Mouse (Mus musculus): ENCODE data around the gene Hjurp. TPM values are rescaled to one million over a fixed set of nuclear protein-coding genes. Genes with fewer than 3 reads are reported as not detected.

Gene Hjurp
- total and polyA plus RNA-seq, 3 experiments: 67.6 to 80.8 (median 69.8) TPM

DNA sequence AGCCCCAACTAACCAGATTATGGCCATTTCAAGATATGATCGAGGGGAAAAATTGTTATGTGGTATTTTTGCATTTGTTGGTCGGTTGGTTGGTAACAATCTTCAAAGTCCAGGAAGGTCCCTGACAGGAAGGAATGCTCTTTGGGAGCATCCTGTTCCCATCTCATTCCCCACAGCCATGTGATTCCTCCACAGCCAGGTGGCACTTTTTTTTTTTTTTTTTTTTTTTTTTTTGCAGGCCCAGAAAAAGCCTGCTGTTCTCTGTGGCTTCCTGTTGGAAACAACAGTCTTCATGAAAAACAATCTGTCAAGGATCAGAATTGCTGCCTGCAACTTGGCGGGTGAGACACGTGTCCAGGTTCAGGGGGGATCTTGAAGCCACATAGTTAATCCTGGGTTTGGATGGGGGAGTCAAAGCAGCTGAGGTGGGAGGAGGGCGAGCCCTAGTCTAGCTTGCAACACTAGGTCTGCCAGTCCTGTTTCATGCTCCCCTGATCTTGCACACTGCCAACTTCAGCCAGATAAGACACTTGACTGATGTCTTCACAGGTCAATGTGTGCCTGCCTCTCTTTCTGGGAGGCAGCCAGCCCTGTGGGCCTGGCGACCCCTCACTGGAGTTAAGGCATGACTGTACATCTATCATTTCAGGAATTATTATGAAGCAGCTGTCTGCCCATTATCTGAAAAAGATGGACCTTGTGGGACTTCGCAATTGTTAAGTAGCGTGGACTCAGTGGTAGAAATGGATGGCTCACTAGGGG is 18.4 kb downstream of the Hjurp start:
- DNase-seq (ENCODE audit: extremely low read depth): no peak
- H3K27me3 ChIP-seq (replicated peaks): peaks cover 6% of the 10 kb centered on the region
- H3K79me2 ChIP-seq (replicated peaks; ENCODE audit: control insufficient read depth, extremely low read depth, insufficient read depth, poor library complexity, severe bottlenecking): no peaks in the 10 kb centered on the region
- dilution Hi-C loops (cut with MboI; ENCODE audit: extremely low pct_ligation_motif_present, extremely low pct_unique_long_range_greater_than_20kb, low sequenced_read_pairs) (no loop called here), in situ Hi-C loops (cut with MboI; ENCODE audit: low pct_ligation_motif_present, low pct_unique_long_range_greater_than_20kb, low sequenced_read_pairs) (no loop called here)
- no peak overlapping the region for H3K9ac ChIP-seq (ENCODE audit: insufficient read depth, low read depth)
- H3K4me2 ChIP-seq (ENCODE audit: insufficient read depth, low read depth, poor library complexity, severe bottlenecking): no peak overlapping the region
- peaks cover 15 to 43% of the 10 kb centered on the region in 2 experiments for H3K36me3 ChIP-seq (replicated peaks in 1 of 2; ENCODE audit: control insufficient read depth in 1 of 2, insufficient read depth in 1 of 2, low read length in 1 of 2)
- H3K4me3 ChIP-seq (replicated peaks in 1 of 3; ENCODE audit: low read depth in 2 of 3, low read length in 2 of 3, poor library complexity in 1 of 3): no peak overlapping the region
- H3K9me3 ChIP-seq (replicated peaks; ENCODE audit: low read length): peaks cover 42% of the 10 kb centered on the region
- H3K4me1 ChIP-seq (ENCODE audit: control insufficient read depth in 1 of 2, insufficient read depth in 2 of 2): peaks cover 2 to 29% of the 10 kb centered on the region in 2 experiments; a peak in 3 of 4 replicates
- no peak overlapping the region for H3K27ac ChIP-seq (ENCODE audit: insufficient read depth, low read depth)
- TF ChIP-seq ZNF384 (IDR thresholded peaks at IDR 0.05; ENCODE audit: low read depth, low read length): peak; percentile 87
- no peak for TF ChIP-seq TBP (conservative IDR thresholded peaks at IDR 0.05; ENCODE audit: low read depth, low read length)
- no peak for TF ChIP-seq MYC (IDR thresholded peaks at IDR 0.05; ENCODE audit: low read depth, low read length)
- no peak for TF ChIP-seq MEF2A (IDR thresholded peaks at IDR 0.05; ENCODE audit: borderline replicate concordance, low read depth, low read length)
- TF ChIP-seq ELF1 (IDR thresholded peaks at IDR 0.05; ENCODE audit: low read depth, low read length): no peak

DNA sequence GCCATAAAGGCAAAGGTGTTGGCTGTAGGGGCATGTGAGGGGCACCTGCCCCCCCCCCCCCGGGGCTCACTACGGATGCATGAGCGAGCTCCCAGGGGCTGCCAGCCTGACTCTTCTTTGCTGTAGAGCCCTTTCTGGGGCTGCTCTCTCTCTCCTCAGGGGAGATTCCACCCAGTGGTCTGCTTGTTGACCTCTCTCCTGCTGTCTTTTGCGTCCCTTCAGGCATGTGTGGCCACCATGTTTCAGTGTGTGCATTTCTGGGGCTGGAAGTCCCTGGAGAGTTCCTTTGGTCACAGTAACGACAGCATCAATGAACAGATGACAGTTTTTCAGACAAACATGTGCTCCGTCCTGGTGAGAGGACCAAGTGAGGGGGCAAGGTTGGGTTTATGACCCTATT is 19.1 kb downstream of the Hjurp start:
- peaks cover 8 to 36% of the 10 kb centered on the region in 2 experiments for H3K36me3 ChIP-seq (replicated peaks in 1 of 2; ENCODE audit: control insufficient read depth in 1 of 2, insufficient read depth in 1 of 2, low read length in 1 of 2)
- H3K9me3 ChIP-seq (replicated peaks; ENCODE audit: low read length): peaks cover 43% of the 10 kb centered on the region
- peaks cover 2 to 29% of the 10 kb centered on the region in 2 experiments; a peak in 3 of 4 replicates for H3K4me1 ChIP-seq (ENCODE audit: control insufficient read depth in 1 of 2, insufficient read depth in 2 of 2)
- in situ Hi-C loops (cut with MboI; ENCODE audit: low pct_ligation_motif_present, low pct_unique_long_range_greater_than_20kb, low sequenced_read_pairs) (no loop called here), dilution Hi-C loops (cut with MboI; ENCODE audit: extremely low pct_ligation_motif_present, extremely low pct_unique_long_range_greater_than_20kb, low sequenced_read_pairs) (no loop called here)
- no peak for DNase-seq (ENCODE audit: extremely low read depth)
- H3K79me2 ChIP-seq (replicated peaks; ENCODE audit: control insufficient read depth, extremely low read depth, insufficient read depth, poor library complexity, severe bottlenecking): no peaks in the 10 kb centered on the region
- H3K27me3 ChIP-seq (replicated peaks): peaks cover 6% of the 10 kb centered on the region
- H3K4me2 ChIP-seq (ENCODE audit: insufficient read depth, low read depth, poor library complexity, severe bottlenecking): no peak overlapping the region
- no peak overlapping the region for H3K9ac ChIP-seq (ENCODE audit: insufficient read depth, low read depth)
- H3K4me3 ChIP-seq (replicated peaks in 1 of 3; ENCODE audit: low read depth in 2 of 3, low read length in 2 of 3, poor library complexity in 1 of 3): no peak overlapping the region
- H3K27ac ChIP-seq (ENCODE audit: insufficient read depth, low read depth): no peak overlapping the region
- TF ChIP-seq MAX (IDR thresholded peaks at IDR 0.05; ENCODE audit: low read length) (no peak), USF1 (IDR thresholded peaks at IDR 0.05; ENCODE audit: low read depth, low read length) (no peak), KAT2A (IDR thresholded peaks at IDR 0.05; ENCODE audit: insufficient replicate concordance, low read length) (no peak)

GRCm38 (mm10) chr1:88257681-88258080 is 19.8 kb downstream of the Hjurp start:
- Histone ChIP-seq H3K4me2 (ENCODE audit: insufficient read depth, low read depth, poor library complexity, severe bottlenecking) (no peak overlapping the region), H3K27me3 (replicated peaks) (peaks cover 6% of the 10 kb centered on the region), H3K27ac (ENCODE audit: insufficient read depth, low read depth) (no peak overlapping the region), H3K9me3 (replicated peaks; ENCODE audit: low read length) (peaks cover 50% of the 10 kb centered on the region), H3K4me1 (ENCODE audit: control insufficient read depth in 1 of 2, insufficient read depth in 2 of 2) (peaks cover 2 to 29% of the 10 kb centered on the region in 2 experiments; a peak in 3 of 4 replicates), H3K79me2 (replicated peaks; ENCODE audit: control insufficient read depth, extremely low read depth, insufficient read depth, poor library complexity, severe bottlenecking) (no peaks in the 10 kb centered on the region), H3K4me3 (replicated peaks in 1 of 3; ENCODE audit: low read depth in 2 of 3, low read length in 2 of 3, poor library complexity in 1 of 3) (no peak overlapping the region), H3K9ac (ENCODE audit: insufficient read depth, low read depth) (no peak overlapping the region), H3K36me3 (replicated peaks in 1 of 2; ENCODE audit: control insufficient read depth in 1 of 2, insufficient read depth in 1 of 2, low read length in 1 of 2) (peaks cover 3 to 29% of the 10 kb centered on the region in 2 experiments)
- no peak for DNase-seq (ENCODE audit: extremely low read depth)
- dilution Hi-C loops (cut with MboI; ENCODE audit: extremely low pct_ligation_motif_present, extremely low pct_unique_long_range_greater_than_20kb, low sequenced_read_pairs): no loop called here
- in situ Hi-C loops (cut with MboI; ENCODE audit: low pct_ligation_motif_present, low pct_unique_long_range_greater_than_20kb, low sequenced_read_pairs): no loop called here
- TF ChIP-seq GABPA (IDR thresholded peaks at IDR 0.05; ENCODE audit: insufficient replicate concordance, low read depth, low read length) (no peak), ELF1 (IDR thresholded peaks at IDR 0.05; ENCODE audit: low read depth, low read length) (no peak), ZMIZ1 (IDR thresholded peaks at IDR 0.05; ENCODE audit: low read depth, low read length) (no peak), ZNF384 (IDR thresholded peaks at IDR 0.05; ENCODE audit: low read depth, low read length) (no peak), POLR2A (IDR thresholded peaks at IDR 0.05; ENCODE audit: low read depth, low read length) (no peak), JUND (conservative IDR thresholded peaks at IDR 0.05; ENCODE audit: low read depth, low read length) (no peak), EP300 (IDR thresholded peaks at IDR 0.05; ENCODE audit: low read length) (no peak), E2F4 (IDR thresholded peaks at IDR 0.05; ENCODE audit: insufficient replicate concordance, low read depth, low read length) (no peak), MXI1 (IDR thresholded peaks at IDR 0.05; ENCODE audit: low read depth, low read length) (no peak), CHD2 (IDR thresholded peaks at IDR 0.05; ENCODE audit: low read length) (no peak)
